Mouse (Mus musculus) retina, adult 2 months (tissue): ENCODE measurements at regions not wholly inside any gene's neighbourhood (a gene's known extent, or its start where the extent isn't known, plus 50 kb on each side); places are given as distances from the start of the nearest gene placed in this dataset.

Source experiments
- DNase-seq: peaks from one replicate; pipeline ENCODE4 v3.0.0-alpha.2; 2012; ENCODE audit warnings: low read depth, low spot score

DNA sequence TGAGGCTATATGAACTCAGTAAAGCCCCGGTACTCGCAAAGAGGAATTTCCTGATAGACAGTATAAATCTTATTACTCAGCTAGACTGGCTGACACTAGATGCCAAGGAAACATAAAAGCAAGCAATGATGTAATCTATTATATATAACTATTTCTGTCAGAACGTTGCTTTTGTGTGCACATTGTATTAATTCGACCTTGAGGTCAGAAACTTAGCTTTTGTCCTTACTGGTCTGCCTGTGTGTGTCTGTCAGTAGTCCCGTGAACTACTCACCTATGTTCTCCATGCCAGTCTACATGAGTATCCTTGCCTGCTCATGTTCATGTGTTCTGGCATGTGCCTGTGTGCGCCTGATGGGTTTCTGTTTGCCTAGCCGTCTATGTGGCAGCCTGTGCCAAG, 70.5 kb downstream of the Tmx1 start:
- no peak for DNase-seq

DNA sequence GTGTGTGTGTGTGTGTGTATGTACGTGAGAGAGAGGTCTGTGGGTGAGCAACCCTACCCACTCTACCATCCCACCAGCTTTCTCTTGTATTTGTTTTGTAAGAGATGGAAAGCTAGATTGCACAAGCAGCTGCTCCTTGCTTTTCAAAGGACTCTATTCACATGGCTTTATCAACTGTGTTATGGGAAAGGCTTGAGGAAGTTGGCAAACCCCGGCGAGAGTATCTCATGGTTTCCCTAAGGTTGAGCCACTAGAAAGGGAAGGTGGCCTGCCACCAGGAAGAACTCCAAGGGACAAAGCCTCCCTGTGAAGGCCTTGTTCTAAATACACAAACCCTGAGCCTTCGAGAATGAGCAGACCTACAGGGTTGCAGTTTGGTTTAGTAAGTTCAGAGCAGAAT, 71.8 kb downstream of the Tmx1 start:
- DNase-seq = no peak

DNA sequence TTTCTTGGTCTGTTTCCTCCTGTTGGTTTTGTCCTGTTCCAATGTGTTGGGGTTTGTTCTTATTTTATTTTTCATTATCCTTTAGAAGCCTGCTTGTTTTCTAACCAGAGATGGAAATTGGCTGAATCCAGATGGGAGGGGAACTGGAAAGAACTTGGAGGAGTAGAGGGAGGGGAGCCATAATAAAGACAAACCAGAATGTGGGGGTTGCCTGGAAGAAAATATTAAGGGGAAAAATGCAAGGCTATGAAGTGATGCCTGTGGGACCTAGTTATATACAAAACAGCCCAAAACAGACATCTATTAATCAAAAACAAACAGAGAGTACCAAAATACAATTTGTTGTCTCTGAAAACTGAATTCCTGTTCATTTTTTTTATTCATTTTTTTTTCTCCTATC, 78.8 kb downstream of the Tmx1 start:
- no peak for DNase-seq

DNA sequence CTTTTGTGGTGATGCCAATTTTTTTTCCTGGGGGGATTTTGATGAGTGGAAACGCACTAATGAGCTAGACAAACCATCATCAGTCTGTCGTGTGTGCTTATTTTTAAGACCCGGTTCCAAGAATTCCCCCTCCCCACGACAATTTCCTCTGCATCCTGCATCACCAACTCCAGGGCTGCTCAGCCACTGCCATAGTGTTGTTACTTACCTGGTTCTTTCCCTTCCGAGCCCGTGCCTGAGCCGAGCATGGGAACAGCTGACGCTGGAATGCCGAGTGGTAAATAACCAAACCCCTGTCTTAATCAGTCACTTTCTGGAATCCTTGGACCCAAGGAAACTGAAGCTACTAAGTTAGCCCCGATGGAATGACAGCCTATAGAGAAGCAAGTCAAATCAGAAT, 79.3 kb downstream of the Tmx1 start:
- no peak for DNase-seq

DNA sequence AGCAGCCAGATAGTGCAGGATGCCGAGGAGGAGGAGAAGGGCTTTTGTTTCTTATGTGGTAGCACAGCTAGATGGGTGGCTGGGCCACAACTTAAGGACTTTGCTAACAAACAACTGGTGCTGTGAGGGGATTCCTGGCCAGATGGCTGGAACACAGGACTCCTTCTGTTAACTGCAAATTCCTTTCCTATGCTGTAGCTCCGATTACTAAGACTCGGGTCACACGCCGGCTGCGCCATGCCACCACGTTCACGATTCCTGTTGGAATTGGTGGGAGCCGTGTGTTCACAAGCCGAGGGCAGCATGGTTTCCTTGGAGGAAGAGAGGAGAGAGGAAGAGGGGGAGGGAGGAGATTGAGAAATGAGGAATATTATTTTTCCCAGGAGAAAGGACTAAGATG, 79.9 kb downstream of the Tmx1 start:
- no peak for DNase-seq

DNA sequence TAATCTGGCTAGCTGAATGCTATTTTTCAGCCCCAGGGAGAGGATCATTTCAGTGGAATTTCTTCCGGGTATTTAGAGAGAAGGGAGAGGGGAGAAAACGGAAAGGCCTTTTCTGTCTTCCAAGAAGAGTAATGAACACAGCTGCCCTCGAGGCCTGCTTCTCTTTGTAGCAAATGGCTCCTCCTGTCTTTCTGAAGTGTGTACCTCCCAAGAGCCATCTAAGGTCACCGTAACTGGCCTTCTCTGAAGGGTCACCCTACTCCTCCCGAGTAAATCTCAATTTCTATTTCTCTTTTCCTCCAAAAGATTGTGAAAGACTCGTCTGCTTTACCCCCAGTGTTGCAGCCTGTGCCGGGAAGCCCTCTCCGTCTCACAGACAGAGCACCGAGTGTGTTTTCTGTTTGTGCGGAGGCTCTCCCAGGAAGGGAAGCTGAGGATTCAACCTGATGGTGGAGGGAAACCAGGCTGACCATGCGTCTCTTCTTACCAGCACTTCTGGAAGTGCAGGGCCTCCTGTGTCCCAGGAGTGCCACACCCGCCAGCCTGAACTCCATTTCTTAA, 80.6 kb downstream of the Tmx1 start:
- no peak for DNase-seq

DNA sequence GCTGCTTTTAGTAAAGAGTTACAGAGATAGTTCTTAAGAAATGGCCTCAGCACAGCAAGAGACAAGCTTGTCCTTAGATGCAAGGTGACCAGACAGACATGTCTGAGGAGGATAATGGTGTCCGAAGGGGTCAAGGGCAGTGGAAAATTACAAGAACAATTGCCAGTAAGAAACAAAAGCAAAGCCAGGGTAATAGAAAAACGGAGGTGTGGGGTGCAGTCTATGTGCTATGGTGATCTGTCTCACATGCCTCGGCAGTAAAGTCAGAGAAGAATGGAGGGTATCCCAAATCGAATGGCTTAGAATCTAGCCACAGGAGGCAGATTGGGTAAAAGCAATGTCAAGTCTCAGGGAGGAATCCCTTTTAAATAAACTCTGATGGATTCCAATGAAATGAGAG, 86.2 kb downstream of the Tmx1 start:
- no peak for DNase-seq

DNA sequence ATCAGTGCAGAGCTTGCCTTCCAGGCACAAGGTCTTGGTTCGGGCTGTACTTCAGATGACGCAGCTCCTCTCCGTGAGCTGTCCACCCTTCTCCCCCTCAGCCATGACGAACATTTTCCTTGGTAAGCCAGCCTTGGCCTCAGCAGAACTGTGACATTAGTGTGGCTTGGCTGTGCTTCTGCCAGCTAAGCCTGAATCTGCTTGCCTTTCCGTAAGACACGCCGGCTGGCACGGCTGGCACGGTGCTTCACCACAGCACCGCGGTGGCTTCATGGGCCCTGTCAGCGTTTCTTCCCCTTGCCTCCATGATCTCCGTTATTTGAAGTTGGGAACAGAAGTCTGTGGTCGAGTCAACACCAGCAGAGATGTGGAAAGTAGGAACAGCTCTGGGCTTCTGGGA, 87.0 kb downstream of the Tmx1 start:
- DNase-seq = no peak

DNA sequence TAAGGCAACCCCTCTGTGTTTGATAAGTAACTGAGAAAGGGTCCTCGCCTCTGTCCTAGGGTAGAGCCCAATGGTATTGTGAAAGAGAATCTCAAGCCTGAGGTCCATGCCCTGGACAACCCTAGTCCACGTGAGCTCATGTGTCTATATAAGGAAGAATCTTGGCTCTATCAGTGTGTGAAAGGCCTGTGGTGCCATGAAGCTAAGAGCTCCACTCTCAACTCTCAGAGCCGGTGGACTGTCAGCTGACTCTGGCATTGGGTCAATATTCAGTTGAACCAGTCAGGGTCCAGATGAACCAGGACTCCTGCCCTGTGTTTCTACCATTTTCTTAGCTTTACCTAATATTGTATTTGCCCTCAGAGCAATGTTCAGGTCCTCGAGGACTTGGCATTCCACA, 88.5 kb downstream of the Tmx1 start:
- no peak for DNase-seq

DNA sequence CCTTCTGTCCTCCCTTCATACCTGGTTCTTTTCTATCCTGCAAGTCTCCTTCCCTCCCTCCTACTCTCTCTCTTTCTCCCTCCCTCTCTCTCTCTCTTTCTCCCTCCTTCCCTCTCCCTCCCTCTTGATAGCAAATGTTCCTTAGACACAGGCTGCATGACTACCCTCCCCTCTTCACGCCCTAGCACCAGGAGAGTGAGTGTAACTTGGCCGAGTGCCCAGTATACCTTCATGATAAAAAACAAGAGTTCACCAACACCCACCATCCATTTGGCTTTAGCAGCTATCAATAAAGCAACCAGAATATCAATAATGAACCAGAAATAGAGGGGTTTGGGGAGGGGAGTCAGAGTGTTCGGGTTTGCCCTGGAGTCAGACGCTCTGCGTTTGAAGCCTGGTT, 90.4 kb downstream of the Tmx1 start:
- DNase-seq = no peak

DNA sequence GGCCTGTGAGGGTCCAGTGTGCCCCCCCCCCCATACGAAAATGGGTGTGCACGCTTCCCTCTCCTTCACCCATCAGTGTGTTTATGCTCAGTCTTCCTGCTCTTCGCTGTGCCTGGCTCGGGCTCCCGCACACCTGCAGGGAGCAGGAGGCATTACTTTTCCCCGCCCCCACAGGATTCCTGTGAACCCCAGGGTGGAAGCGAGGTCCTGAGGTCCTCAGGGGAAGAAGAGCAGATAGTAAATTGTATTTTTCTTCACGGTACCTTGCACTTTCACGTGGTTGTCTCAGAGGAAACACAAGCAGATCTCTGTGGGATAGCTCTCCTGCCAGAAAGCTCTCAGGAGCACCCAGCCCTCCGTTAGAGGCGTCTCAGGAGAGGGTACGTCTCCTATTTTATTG, 91.4 kb downstream of the Tmx1 start:
- DNase-seq = no peak

DNA sequence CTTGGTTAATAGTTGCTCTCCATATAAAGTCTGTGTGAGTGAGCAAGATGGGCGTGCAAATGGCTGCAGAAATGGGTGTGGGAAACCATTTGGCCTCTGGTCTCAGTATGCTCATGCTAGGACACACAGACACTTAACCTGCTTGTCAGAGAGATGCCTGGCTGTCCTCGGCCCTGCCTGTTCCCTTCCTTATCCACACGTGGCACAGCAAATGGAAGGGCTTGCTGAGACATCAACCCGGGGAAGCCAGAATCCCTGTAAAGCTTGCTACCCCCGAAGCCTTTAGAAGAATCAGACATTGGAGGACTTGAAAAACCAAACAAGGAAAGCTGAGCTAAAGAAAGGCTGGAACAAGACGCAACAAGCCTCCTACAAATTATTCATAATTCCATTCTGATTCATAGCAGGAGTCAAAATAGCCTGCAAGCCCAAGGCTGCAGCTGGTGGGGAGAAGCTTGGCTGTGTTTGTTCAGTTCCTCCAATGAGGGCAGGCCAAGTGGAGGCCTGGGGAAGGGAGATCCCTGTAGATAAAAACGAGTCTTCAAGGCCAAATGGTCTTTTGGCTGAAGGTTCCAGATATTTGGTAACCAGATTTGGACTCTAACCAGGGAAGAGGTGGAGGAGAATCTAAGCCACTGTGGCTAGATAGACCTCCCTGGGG, 92.1 kb downstream of the Tmx1 start:
- DNase-seq = no peak

DNA sequence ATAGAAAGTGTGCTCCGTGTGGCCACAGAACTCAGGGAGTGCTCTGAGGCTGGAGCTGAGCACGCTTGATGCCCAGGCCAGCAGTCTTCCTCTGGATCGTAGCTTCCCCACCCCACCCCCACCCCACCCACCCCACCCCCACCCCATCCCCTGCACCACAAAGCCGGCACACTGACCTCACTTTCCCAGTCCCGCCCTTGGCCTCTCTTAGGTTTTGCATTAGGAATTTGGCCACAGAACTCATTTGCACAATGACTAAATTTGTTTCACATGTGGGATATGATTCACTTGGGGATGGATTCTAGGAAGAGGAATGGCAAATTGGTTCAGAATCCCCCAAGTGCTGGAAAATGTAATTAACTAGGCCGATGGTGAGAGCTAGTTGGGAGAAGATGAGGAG, 94.3 kb downstream of the Tmx1 start:
- DNase-seq = no peak

DNA sequence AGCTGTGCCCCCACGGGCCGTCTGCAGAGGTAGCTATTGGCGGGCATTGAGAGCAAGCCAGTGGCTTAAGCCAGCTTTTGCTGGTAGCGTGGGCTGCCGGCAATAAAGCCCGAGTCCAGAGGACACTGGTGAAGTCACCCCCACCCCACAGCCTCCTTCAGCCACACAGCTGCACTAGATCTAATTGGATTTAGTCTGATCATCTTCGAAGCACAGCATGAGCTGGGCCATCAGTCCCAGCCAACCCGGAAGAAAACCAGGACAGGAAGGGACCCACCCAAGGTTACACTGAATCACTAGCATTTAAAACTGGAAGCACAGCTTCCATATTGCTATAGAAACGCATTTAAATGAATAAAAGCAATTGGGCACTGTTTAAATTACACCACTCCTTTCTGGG, 96.4 kb downstream of the Tmx1 start:
- no peak for DNase-seq

DNA sequence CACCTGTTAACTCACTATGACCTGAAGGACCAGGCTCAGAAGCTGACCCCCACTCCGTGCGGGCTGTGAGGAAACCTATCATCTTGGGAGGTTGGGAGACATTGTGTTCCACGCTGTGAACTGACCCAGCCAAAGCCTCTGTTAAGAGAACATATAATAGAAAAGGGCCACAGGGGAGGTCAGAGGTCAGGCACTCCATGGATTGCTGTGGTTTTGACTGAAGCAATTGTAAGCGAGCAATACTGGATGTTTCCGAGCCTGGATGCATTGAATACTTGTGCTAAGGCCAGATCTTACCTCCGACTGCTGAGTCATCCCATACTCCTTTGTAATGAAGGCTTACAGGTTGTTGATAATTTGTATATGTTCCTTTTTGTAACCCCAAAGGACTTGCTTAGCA, 101.0 kb downstream of the Tmx1 start:
- no peak for DNase-seq

DNA sequence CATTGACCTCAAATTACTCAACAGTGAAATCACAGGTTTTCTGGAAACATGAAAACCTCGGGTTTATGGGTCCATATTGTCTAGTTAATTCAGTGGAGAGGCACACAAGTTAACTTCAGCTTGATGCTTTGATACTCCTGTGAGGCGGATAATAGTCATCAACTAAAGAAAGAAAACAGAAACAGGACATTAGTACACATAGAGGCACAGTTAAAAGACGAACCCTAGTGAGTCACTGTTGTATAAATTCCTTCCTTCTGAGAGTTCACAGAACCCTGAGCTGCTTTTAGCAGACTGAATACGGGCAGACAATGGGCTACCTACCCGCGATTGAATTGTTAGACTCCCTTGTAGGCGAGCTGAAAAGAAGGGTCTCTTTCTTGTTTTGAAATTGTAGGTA, 101.7 kb downstream of the Tmx1 start:
- DNase-seq = no peak

DNA sequence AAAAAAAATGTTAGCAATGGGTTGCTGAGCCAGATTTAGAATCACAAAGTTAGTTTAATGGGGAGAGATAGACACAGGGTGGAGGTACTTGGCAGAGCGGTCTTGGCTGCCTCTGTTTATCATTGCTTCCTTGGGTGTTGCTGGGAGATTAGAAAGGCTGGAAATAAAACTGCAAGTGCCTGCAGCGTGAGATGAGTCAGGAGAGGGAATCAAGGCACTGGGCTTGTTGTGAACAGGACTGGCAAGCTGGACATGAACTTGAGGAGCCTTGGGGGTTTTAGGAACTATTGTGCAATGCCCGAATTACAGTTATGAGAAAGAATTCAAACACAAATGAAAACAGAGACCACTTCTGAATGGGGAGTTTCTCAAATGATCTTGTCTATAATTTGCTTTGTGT, 102.8 kb downstream of the Tmx1 start:
- DNase-seq = no peak

DNA sequence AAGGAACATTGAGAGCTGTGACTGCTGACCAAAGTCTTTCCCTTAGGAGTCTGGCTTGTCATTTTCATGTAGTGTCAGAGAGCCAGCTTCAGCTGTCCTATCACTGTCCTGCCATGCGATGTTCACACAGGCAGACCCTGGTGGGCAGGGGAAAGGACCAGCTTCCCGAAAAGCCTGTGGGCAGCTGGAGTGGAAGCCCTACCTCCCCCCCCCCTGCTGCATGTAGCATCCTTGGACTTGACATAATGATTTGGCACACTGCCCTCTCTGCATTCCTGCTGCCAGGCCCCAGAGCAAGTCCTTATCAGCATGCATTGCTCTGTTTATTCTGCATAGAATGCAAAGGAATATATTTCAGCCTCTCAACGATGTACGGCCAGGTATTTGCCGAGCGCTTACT, 103.9 kb downstream of the Tmx1 start:
- no peak for DNase-seq

DNA sequence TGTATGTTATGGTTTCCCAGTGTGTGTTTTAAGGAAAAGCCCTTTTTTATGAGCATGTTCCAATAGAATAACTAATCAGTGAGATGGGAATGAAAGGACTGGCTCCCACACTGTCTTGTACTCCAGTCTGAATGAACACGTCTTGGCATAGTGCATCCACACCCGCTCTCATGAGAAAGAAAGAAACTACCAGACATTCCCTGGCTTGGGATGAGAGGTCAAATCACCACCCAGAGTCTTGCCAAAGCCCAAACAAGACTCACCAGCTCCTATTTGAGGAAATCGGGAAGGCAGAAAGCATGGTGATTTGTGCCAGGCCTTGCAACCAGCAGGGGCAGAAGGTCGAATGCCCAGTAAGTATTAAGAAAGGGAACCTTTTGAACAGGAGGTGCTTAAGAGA, 110.6 kb downstream of the Tmx1 start:
- DNase-seq = no peak

DNA sequence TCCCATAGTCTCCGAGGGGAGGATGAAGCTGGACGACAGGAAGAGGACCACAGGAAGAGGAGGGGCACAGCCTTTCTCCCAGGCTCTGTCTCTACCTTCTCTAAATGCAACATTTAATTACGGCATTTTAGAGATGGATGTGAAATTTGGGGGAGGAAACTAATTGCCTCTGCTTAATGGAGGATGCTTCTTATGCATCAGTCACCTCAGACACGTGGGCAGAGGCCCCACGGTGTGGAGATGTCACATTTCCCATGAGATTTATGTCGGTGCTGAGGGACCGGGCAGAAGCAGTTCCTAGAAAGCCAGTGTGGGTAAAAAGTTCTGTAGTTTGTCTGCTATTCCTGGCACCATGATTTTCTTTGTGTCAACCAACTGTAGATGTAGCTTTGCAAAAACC, 122.8 kb downstream of the Tmx1 start:
- DNase-seq = no peak

DNA sequence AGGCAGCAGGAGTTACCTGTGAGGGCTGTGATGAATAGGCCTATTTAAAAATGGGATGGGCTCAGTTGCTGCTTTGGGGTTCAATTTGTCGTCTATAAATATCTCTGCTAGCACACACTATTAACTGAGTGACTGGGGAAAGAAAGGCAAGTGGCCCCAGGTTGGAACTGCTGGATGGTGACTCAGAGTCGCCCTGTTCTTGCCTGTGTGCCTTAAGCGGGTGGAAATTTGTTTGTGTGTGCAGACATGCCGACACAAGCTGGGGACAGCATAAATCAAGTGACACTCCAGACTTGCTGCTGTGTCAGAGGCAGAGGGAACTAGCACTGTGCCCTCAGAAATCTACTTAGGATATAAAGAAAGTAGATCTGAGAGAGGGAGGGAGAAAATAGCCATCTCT, 124.9 kb downstream of the Tmx1 start:
- no peak for DNase-seq

DNA sequence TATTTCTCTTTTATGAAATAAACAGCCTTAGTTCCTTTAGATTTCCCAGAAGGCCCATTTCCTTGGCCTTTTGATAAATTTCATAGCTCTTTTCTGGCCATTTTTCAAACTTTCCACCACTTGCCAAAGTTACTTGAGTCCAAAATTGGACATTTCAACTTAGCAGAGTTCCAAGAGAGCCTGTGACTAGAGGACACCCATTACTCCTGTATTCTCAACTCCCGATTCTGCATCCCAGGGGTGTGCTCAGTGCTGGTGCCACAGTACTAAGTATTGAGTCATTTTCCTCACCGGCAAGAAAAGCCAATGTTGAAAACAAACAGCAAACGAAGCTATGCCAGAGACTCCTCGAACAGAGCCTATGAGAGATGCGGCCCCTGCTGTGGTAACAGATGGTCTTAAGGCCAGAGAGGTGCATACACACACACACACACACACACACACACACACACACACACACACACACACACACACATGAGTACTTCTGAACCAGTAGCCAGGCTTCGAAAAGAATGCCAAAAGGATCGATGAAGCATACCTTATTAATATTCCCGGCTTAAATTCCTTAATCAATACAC, 126.5 kb downstream of the Tmx1 start:
- DNase-seq = no peak

DNA sequence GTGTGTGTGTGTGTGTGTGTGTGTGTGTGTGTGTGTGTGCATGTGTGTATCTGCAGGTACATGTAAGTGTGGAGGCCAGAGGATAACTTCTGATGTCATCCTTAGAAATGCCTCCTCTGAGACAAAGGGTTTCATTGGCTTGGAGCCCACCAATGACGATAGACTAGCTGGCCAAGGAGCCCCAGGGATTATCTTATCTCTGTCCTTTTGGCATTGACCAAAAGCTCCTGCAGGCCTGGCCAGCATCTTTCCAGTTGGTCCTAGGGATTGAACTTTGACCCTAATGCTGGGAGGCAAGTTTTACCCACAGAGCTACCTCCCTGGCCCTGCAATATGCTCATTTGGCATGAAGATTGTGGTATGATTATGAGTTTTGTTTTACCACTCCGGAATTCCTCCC, 133.3 kb downstream of the Tmx1 start:
- no peak for DNase-seq

DNA sequence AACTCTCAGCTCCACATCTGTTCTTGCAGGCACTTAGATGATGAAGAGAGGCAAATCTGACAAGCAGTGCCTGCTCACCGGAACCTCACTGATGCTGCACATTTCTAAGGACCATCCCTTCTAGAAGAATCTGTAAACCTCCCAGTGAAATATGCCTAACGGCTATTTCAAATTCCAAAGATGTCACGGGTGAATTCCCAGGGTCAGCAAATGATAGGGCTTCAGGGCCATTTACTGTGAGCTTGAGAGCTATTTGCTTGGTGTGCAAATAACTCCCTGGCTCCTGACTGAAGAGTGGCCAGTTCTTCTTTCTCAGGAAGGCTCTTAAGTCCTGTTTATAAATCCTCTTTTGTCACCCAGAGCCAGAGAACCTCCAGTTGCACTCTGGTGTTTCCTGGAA, 135.3 kb downstream of the Tmx1 start:
- DNase-seq = no peak
